Mouse (Mus musculus) frontal cortex, adult 2 months (tissue): ENCODE measurements around the gene Kif1c. TPM values are rescaled to one million over a fixed set of nuclear protein-coding genes. Genes with fewer than 3 reads are reported as not detected.

Experiments
- DNase-seq, 2 experiments: peaks; one replicate each; pipeline ENCODE4 v3.0.0; 2022; ENCODE audit warnings: low spot score in 1 of 2; ENCODE audit errors: extremely low spot score in 1 of 2
- polyA plus RNA-seq: library from polyadenylated mRNA; depleted of rRNA; stranded (reverse); fragments of >200 nt; gene quantifications from 2 replicates; pipeline ENCODE4 v1.2.3, GENCODE M21; 2012

Gene Kif1c
- polyA plus RNA-seq, 1 experiment: 45.2 TPM

- no peak for DNase-seq
Measured at GRCm38 (mm10) chr11:70689578-70689977, 10.8 kb upstream of the Kif1c start.

DNA sequence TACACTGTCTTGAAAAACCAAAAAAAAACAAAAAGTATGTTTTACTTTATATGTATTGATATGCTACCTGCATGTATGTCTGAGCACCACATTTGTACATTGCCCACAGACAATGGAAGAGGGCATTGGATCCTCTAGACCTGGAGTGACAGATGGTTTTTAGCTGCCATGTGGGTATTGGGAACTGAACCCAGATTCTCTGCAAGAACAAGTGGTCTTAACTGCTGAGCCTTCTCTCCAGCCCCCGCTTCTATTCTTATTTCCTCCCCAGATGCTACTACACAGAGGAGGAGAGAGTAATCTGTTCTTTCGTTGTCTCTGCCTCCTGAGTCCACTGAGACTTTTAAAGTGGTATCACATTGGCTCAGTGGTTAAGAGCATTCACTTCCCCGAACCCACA lies 6.8 kb upstream of the Kif1c start:
- no peak for DNase-seq

DNA sequence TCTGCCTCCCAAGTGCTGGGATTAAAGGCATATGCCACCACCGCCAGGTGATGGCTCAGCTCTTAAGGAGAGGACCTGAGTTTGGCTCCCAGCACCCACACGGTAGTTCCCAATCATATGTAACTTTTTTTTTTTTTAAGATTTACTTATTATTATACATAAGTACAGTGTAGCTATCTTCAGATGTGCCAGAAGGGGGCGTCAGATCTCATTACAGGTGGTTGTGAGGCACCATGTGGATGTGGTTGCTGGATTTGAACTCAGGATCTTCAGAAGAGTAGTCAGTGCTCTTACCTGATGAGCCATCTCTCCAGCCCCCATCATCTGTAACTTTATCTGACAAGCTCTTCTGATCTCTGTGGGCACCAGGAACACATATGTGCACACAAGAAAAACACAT lies 3.0 kb upstream of the Kif1c start:
- no peak for DNase-seq

DNA sequence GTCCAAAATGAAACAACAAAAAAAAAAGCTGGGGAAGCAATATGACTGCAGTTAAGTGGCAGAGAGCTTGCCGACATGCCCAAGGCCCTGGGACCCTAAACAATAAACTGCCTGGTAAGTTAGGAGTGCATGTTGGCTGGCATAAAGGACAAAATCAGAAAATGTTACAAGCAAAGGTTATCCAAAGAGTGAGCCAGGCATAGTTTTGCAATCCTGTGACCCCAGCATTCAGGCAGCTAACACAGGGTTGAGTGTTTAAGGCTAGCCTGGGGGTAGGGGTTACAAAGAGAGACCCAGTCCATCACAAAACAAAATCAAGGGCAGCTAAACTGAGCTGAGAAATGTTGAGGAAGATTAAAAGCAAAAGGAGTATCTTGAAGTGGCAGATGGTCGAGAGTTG lies 1.3 kb upstream of the Kif1c start:
- no peak for DNase-seq

- peak in 1 of 2 experiments; percentile 52 for DNase-seq
Measured at GRCm38 (mm10) chr11:70700613-70701012, 265 bp downstream of the Kif1c start.

DNA sequence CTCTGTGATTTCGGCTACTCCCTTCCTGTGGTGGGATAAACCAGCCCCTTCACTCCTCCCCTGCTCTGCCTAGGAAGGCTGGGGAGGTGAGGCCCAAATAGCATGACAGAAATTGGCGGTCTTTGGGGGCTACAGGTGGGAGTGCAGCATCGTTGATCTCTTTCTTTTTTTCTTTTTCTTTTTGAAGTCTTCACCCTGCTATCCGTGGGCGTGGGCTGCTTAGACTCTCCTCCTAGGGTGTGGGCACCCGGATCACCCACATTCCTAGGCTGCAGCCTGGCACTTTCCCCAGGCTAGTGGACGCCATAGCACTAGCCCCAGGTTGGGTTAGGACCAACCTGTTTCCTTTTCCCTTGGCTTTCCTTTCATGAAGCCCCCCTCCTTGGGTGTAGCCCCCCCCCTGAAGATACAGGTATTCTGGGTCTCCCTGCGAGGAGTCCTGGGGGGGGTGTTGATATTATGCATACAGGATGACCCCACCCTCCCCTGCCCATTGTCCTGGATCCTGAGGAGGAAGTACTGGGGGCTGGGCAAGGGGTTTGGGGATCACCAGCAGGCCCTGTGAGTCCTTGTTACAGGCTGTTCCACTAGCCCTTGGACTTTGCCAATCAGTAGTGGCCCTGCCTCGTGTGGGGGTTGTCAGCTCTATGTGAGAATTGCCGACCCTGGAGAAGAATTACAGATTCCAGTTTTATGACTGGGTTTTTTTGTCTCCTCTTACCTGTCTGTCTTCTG lies 1.0 kb downstream of the Kif1c start:
- no peak for DNase-seq

DNA sequence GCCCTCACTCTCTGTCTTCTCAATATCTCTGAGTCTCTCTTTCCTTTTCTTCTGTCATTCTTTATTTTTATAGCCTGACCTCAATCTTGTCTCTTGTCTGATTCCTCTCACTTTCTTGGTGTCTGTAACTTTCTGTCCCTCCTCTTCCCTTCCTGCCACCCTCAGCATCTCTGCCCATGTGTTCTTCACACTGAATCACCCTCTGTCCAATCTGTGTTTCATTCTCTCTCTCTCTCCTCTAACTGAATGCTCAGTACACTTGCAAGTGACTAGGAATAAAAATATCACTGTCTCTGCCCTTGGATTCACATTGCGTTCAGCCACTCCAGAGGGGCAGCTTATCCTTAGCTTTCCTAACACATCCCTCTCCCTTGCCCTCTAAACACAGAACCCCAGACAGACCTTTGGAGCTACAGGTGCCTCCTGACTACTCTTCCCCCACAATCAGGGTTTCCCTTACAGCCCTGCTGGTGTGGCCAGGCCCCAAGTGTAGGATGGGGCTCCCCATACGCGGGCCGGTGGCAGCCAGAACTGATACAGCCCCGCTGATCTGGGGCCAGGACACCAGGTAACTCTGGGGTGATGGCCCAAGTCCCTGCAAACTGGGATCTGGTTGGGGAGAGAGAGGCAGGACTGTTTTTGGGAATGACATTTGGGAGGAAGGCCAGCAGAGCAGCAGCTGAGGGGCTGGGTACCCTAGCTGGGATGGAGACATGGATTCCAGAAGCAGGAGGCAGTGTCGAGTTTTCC lies 1.8 kb downstream of the Kif1c start:
- peak in 1 of 2 experiments; percentile 42 for DNase-seq

GRCm38 (mm10) chr11:70702781-70703180 lies 2.4 kb downstream of the Kif1c start:
- no peak for DNase-seq

DNA sequence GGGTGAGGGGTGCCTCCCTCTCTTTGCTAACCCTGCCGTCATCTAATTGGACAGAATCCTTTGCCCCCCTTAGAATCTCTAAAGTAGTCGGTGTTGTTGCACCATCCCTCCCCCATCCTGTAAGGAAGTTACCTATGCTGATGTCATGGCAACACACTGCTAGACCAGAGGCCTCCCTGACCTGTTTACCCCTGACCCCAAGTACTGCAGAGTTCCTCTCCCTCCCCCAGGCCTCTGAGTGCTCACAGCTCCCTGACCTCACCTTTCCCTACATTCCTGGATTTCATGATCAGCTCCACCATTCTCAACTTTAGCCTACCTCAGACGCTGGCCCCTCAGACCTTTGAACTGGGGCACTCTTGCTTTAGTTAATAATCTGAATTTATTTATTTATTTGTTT lies 5.8 kb downstream of the Kif1c start:
- DNase-seq: no peak

- DNase-seq: peak; percentile 39 to 45
Measured at GRCm38 (mm10) chr11:70711026-70711425, 10.7 kb downstream of the Kif1c start.

- no peak for DNase-seq
Measured at GRCm38 (mm10) chr11:70713222-70713621, 12.9 kb downstream of the Kif1c start.

DNA sequence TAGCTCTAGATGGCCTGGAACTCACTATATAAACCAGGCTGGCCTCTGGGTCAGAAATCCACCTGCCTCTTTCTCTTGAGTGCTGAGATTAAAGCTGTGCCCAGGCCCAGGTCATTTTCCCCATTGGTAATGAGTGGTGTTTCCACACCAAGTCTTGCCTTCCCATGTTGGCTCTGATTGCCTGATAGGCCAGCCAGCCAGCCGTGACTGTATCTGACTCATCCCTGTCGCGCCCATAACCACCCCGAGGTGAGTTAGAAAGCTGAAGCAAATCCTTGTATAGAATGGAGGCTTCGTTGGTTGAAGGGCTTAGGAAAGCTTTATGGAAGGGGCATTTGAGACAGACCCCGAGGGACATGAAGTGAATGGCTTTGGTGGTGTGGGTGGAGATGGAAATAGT lies 15.5 kb downstream of the Kif1c start:
- DNase-seq: no peak

DNA sequence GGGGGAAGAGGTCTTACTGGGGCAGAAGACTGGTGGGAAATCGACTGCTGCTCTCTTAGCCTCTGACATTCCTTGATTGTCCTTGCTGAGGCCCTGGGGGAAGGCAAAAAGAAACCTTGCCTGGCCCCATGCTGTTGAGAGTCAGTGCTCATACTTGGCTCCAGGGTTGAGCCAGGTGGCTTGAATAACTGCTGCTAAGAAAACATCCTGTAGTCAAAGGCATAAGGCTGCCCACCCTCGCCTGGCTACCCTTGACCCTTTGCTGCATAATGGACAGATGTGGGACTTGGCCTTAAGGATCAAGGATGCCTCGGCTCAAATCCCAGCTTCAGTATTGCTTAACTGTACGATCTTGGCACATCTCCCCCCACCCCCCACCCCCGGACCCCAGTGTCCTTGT lies 18.1 kb downstream of the Kif1c start:
- no peak for DNase-seq

DNA sequence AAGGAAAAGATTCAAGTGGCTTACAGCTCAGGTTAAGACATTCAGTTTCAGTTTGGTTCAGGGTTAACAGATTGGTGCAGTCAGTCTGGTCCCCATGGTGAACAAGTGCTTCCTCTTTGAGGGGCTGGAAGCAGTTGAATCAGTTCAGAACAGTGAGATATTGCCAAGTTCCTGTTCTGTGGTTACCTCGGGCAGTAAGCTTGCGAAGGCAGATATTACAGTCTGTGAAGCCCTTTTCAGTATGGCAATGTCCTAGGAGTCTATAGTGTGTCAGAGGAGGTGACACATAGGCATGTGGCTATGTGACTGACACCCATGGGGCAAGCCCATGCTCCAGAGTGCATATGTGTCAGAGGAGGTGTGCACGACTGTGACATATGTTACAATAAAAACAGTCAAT lies 20.2 kb downstream of the Kif1c start:
- DNase-seq: no peak

DNA sequence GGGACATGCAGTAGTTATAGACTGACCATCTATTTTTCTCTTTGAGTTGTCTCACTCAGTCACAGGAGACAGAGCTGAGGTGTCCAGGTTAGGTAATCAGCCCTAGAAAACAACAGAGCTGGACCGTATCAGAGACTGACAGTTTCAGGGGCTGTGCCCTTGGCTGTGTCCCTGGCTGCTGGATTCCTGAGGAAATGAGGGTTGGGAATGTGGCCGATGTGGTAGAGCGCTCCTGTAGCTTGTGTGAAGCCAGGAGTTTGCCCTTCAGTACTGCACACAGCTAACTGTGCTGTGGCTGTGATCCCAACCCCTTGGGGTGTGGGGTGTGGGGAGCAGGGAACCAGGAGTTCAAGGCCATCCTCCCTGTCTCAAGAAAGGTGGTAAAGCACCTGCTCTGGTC lies 20.7 kb downstream of the Kif1c start:
- no peak for DNase-seq

DNA sequence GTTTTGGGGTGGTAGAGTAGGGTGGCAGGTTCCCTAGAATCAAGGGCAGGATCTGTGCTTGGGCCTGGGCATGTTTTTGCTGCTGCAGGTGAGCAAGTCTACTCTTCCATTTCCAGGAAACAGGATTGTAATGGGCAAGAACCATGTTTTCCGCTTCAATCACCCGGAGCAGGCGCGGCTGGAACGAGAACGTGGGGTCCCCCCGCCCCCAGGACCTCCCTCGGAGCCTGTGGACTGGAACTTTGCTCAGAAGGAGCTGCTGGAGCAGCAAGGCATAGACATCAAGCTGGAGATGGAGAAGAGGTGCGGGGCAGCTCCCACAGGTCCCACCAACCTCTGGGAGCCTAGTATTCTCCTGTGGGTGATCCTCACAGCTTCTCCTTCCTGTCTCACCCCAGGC lies 24.4 kb downstream of the Kif1c start:
- no peak for DNase-seq

- no peak for DNase-seq
Measured at GRCm38 (mm10) chr11:70726585-70726984, 26.2 kb downstream of the Kif1c start.

- DNase-seq: no peak
Measured at GRCm38 (mm10) chr11:70727385-70727784, 27.0 kb downstream of the Kif1c start.

GRCm38 (mm10) chr11:70730427-70731038 lies 30.2 kb downstream of the Kif1c start:
- DNase-seq: no peak

- DNase-seq: peak; percentile 46 to 72
Measured at GRCm38 (mm10) chr11:70731178-70731577, 30.8 kb downstream of the Kif1c start.

- DNase-seq: no peak
Measured at GRCm38 (mm10) chr11:70733256-70733655, 32.9 kb downstream of the Kif1c start.

DNA sequence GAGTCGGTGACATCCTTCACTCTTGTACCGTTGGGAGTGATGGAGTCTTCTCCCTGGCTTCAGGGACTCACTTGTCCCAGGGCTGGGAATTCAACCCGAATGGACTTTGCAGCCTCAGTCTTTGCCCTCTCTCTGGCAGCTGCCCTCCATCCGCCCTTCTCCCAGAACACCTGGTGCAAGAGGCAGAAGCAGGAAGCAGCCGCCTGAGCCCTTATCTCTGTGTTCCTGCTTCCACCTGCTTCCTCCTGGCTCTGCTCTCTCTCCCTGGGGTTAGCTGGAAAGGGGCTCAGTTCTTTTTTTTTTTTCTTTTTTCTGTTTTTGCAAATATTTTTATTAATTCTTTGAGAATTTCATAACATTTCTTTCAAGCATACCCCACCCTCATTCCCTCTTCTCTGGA lies 37.4 kb downstream of the Kif1c start:
- no peak for DNase-seq
